Mouse (Mus musculus) adrenal gland, adult (tissue): ENCODE measurements around the gene Tbx5.
"Not testable (repeated sequence)": the region's sequence is repeated elsewhere in the genome, so short reads cannot be mapped to it uniquely, and the experiment has no call there.

Experiments used
- DNase-seq, 2 experiments: peaks; one replicate each; pipeline ENCODE4 v3.0.0; 2022 to 2023; ENCODE audit warnings: low spot score in 1 of 2; ENCODE audit not compliant: inconsistent age in 2 of 2

The Tbx5 gene

GRCm38 (mm10) chr5:119841634-119842420 lies 9.4 kb downstream of the Tbx5 start:
- no peak for DNase-seq

GRCm38 (mm10) chr5:119842701-119843393 lies 10.4 kb downstream of the Tbx5 start:
- no peak for DNase-seq

GRCm38 (mm10) chr5:119843394-119843777 lies 10.9 kb downstream of the Tbx5 start:
- no peak for DNase-seq

- peak in 1 of 2 experiments; percentile 32 for DNase-seq
These were observed 11.9 kb downstream of the Tbx5 start for GRCm38 (mm10) chr5:119844366-119844765.

GRCm38 (mm10) chr5:119844994-119845393 lies 12.5 kb downstream of the Tbx5 start:
- peak in 1 of 2 experiments; percentile 58 for DNase-seq

- DNase-seq, result no peak
These were observed 24.6 kb downstream of the Tbx5 start for GRCm38 (mm10) chr5:119857052-119857451.

GRCm38 (mm10) chr5:119861301-119861700 lies 28.8 kb downstream of the Tbx5 start:
- no peak for DNase-seq

- no peak for DNase-seq
These were observed 30.0 kb downstream of the Tbx5 start for GRCm38 (mm10) chr5:119862431-119862830.

- DNase-seq, result no peak
These were observed 34.1 kb downstream of the Tbx5 start for GRCm38 (mm10) chr5:119866277-119867235.

- no peak for DNase-seq
These were observed 35.5 kb downstream of the Tbx5 start for GRCm38 (mm10) chr5:119867986-119868385.

- no peak for DNase-seq
These were observed 43.0 kb downstream of the Tbx5 start for GRCm38 (mm10) chr5:119875421-119875820.

- peak; percentile 48 to 87 for DNase-seq
These were observed 44.7 kb downstream of the Tbx5 start for GRCm38 (mm10) chr5:119877185-119877584.

- no peak for DNase-seq
These were observed 53.1 kb downstream of the Tbx5 start for GRCm38 (mm10) chr5:119885595-119885994.

GRCm38 (mm10) chr5:119887381-119887780 lies 54.9 kb downstream of the Tbx5 start:
- no peak for DNase-seq

GRCm38 (mm10) chr5:119891960-119892359 lies 59.5 kb downstream of the Tbx5 start:
- DNase-seq, result no peak

- no peak for DNase-seq
These were observed 60.6 kb downstream of the Tbx5 start for GRCm38 (mm10) chr5:119893060-119893459.

GRCm38 (mm10) chr5:119896605-119897004 lies 64.1 kb downstream of the Tbx5 start:
- DNase-seq, result no peak

- DNase-seq, result no peak
These were observed 84.2 kb downstream of the Tbx5 start for GRCm38 (mm10) chr5:119916551-119917171.

- DNase-seq, result not testable (repeated sequence)
These were observed 85.9 kb downstream of the Tbx5 start for GRCm38 (mm10) chr5:119918381-119918780.

- no peak for DNase-seq
These were observed 88.5 kb downstream of the Tbx5 start for GRCm38 (mm10) chr5:119920941-119921340.

- DNase-seq, result no peak
These were observed 89.8 kb downstream of the Tbx5 start for GRCm38 (mm10) chr5:119922229-119922628.
